Mouse (Mus musculus) ES-Bruce4 (cell line): ENCODE results near the gene Nmb. TPM values are rescaled to one million over a fixed set of nuclear protein-coding genes. Genes with fewer than 3 reads are reported as not detected.
A peak's percentile ranks its signal among the peaks of the same experiment; 100 is the strongest.

Experiments used
- H3K27ac ChIP-seq: 2 replicates; pipeline ENCODE4 v1.5.1; 2012; ENCODE audit warnings: low read length, inconsistent platforms; ENCODE audit not compliant: insufficient read depth
- H3K27me3 ChIP-seq: 2 replicates; pipeline ENCODE4 v1.6.1; 2012; ENCODE audit warnings: mild to moderate bottlenecking, low read length, inconsistent platforms; ENCODE audit not compliant: control insufficient read depth, poor library complexity, insufficient read depth, severe bottlenecking
- H3K36me3 ChIP-seq: 2 replicates; pipeline ENCODE4 v1.6.1; 2012; ENCODE audit warnings: inconsistent platforms, mild to moderate bottlenecking, low read length, moderate library complexity; ENCODE audit not compliant: control insufficient read depth, poor library complexity, insufficient read depth, severe bottlenecking
- H3K4me1 ChIP-seq: one replicate; pipeline ENCODE4 v1.8.1; 2011; ENCODE audit warnings: low read length; ENCODE audit not compliant: control insufficient read depth, insufficient read depth
- H3K4me3 ChIP-seq: 2 replicates; pipeline ENCODE4 v1.5.1; 2011; ENCODE audit warnings: low read depth, mild to moderate bottlenecking, low read length
- H3K9ac ChIP-seq: 2 replicates; pipeline ENCODE4 v1.6.1; 2012; ENCODE audit warnings: low read depth, mild to moderate bottlenecking, inconsistent platforms; ENCODE audit not compliant: poor library complexity, severe bottlenecking
- H3K9me3 ChIP-seq: replicated peaks from 2 replicates; pipeline ENCODE4 v1.6.1; 2012; ENCODE audit warnings: mild to moderate bottlenecking, low read length, inconsistent platforms; ENCODE audit not compliant: control insufficient read depth, poor library complexity, insufficient read depth, severe bottlenecking
- CTCF ChIP-seq: IDR thresholded peaks from one replicate; pipeline ENCODE4 v1.8.1; 2011; ENCODE audit warnings: low read depth, low read length
- EP300 ChIP-seq: IDR thresholded peaks from 2 replicates; pipeline ENCODE4 v1.6.1; 2011; ENCODE audit warnings: low read depth, low read length; ENCODE audit not compliant: insufficient read depth
- POLR2A ChIP-seq: IDR thresholded peaks from one replicate; pipeline ENCODE4 v1.8.1; 2011; ENCODE audit warnings: low read length; ENCODE audit not compliant: insufficient read depth
- polyA plus RNA-seq: library from polyadenylated mRNA; stranded (reverse); fragments of >200 nt; gene quantifications from 2 replicates; pipeline ENCODE4 v1.2.4, GENCODE M21; 2011; ENCODE audit warnings: low read depth; ENCODE audit not compliant: missing spikeins, insufficient read depth, insufficient read length

The Nmb gene
- polyA plus RNA-seq: 5.2 and 6.0 TPM in 2 replicates

DNA sequence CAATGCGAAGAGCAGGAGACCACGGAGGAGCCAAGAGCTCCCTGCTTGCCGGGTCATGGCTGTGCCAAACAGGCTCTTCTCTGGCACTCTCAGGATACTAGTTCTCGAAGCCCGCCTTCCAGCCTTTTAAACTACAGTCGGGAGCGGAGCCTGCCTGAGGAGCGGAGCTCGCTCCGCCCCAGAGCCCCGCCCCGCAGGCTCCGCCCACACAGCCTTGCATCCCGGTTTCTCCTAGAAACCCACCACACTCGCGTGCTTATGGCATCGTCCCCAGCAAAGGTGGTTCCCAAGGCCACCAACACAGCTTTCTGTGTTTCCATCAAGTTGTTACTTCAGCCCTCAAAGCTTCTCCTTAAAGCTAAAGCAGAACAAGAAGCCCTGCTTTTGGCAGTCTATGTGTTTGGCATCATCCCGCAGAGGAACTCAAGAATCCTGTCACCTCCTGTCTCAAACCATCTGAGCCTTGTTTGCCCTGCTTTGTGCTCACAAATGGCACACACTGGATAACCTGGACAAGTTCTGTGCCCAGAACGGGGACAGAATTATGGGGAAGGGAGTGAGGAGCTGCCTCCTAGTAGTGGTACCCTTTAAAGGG lies at the start of gene Nmb:
Gene Nmb (minus strand): TSS at position 156 of the 595 bp plus-strand sequence.
- Histone ChIP-seq H3K36me3 (peaks cover 3% of the 10 kb centered on the region; the same call in 1 of the 2 replicates), H3K9ac (peak within 1 kb of the TSS; percentile 31), H3K9me3 (no peaks in the 10 kb centered on the region), H3K4me3 (peak within 1 kb of the TSS; percentile 51), H3K27ac (no peak within 1 kb of the TSS), H3K27me3 (no peaks in the 10 kb centered on the region), H3K4me1 (no peaks in the 10 kb centered on the region)
- TF ChIP-seq CTCF (no peak), POLR2A (no peak), EP300 (no peak)

DNA sequence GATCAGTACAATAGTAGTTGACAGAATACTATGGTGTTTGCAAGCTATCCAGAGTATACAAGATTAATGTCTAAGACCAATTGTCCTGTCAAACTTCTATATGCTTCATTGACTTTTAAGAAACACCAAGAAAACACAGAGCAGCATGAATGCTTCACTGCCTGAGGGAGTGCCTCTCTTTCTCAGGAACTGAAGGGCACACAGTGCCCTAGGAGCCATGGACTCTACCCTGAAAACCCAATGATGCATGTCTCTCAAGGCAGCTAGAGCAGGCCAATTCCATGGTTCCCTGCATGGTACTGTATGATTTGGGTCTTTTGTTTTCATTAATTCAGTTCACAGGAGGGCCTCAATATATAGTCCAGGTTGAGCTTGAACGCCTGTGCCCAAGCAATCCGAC lies 49.4 kb upstream of the Nmb start:
- Histone ChIP-seq H3K27ac (no peak overlapping the region), H3K36me3 (no peaks in the 10 kb centered on the region), H3K9ac (no peak overlapping the region), H3K4me1 (no peaks in the 10 kb centered on the region), H3K4me3 (no peak overlapping the region), H3K9me3 (no peaks in the 10 kb centered on the region), H3K27me3 (no peaks in the 10 kb centered on the region)
- no peak for TF ChIP-seq EP300
- no peak for TF ChIP-seq CTCF
- TF ChIP-seq POLR2A: no peak

GRCm38 (mm10) chr7:80952140-80952539 lies 47.3 kb upstream of the Nmb start:
- TF ChIP-seq CTCF: no peak
- TF ChIP-seq POLR2A: no peak
- no peak for TF ChIP-seq EP300
- no peaks in the 10 kb centered on the region for H3K9me3 ChIP-seq
- H3K4me1 ChIP-seq: no peaks in the 10 kb centered on the region
- no peaks in the 10 kb centered on the region for H3K27me3 ChIP-seq
- no peak overlapping the region for H3K4me3 ChIP-seq
- no peak overlapping the region for H3K27ac ChIP-seq
- no peak overlapping the region for H3K9ac ChIP-seq
- no peaks in the 10 kb centered on the region for H3K36me3 ChIP-seq

DNA sequence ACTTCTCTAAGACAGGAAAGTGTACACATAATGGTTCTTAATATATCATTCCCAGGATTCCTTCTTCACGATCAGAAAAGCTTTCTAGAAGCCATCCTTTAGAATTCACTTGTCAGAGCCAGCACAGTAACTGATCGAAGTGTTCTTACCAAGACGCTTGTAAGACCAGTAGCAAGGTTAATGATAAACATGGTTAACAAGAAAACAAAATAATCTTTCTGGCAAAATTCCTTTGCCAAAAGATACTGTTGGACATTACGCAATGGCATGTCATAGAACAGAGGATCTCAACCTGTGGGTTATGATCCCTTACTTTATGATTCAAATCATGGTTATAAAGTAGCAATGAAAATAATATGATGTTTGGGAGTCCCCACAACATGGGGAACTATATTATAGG lies 46.6 kb upstream of the Nmb start:
- H3K9me3 ChIP-seq: no peaks in the 10 kb centered on the region
- TF ChIP-seq EP300 (no peak), POLR2A (no peak), CTCF (no peak)
- no peak overlapping the region for H3K9ac ChIP-seq
- no peak overlapping the region for H3K27ac ChIP-seq
- no peaks in the 10 kb centered on the region for H3K36me3 ChIP-seq
- no peaks in the 10 kb centered on the region for H3K4me1 ChIP-seq
- no peaks in the 10 kb centered on the region for H3K27me3 ChIP-seq
- no peak overlapping the region for H3K4me3 ChIP-seq

- Histone ChIP-seq H3K9me3 (no peaks in the 10 kb centered on the region), H3K27me3 (no peaks in the 10 kb centered on the region), H3K36me3 (peaks cover 4% of the 10 kb centered on the region; the same call in 1 of the 2 replicates), H3K27ac (peak within 1 kb of the TSS; percentile 86), H3K4me3 (peak within 1 kb of the TSS; percentile 96), H3K9ac (peak within 1 kb of the TSS; percentile 84), H3K4me1 (no peaks in the 10 kb centered on the region)
- no peak for TF ChIP-seq CTCF
- peak; percentile 83 for TF ChIP-seq POLR2A
- 0 out of 2 replicates have a peak, but pooled peaks have one; percentile 40 for TF ChIP-seq EP300
Measured at GRCm38 (mm10) chr7:80947445-80948350, 42.8 kb upstream of the Nmb start, which contains the start of gene Sec11a. Gene Sec11a (minus strand): TSS chr7:80947780.
